Mouse (Mus musculus): ENCODE data around the gene Sf3b2.

DNA sequence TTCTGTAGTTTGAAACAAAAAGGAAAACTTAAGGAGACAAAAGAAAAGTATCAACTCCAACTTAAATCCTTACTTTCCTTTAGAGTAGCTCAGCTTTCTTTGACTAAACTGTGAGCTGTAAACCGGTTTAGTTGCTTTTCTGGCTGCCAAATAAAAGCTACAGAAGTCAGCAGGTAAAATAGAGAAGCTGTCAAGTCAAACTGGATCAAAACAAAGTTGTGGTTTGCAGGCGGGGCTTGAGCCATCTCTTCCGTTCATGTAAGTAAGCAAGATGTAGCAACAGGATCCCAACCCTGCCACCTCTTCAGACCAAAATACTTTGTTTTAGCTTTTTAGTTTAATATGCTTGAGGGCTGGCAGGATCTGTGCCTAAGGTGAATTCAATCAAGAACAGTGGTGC lies 38.1 kb downstream of the Sf3b2 start:
- TF ChIP-seq POLR2A (IDR thresholded peaks at IDR 0.05; ENCODE audit: insufficient read depth, low read depth, low read length) (no peak), CTCF (IDR thresholded peaks at IDR 0.05) (no peak), EP300 (IDR thresholded peaks at IDR 0.05; ENCODE audit: insufficient read depth, low read depth, low read length) (no peak)

All from heart, adult 2 months (tissue).